Comparison of ENCODE assay signal across 8 mouse cellular contexts in the genomic region with DNA sequence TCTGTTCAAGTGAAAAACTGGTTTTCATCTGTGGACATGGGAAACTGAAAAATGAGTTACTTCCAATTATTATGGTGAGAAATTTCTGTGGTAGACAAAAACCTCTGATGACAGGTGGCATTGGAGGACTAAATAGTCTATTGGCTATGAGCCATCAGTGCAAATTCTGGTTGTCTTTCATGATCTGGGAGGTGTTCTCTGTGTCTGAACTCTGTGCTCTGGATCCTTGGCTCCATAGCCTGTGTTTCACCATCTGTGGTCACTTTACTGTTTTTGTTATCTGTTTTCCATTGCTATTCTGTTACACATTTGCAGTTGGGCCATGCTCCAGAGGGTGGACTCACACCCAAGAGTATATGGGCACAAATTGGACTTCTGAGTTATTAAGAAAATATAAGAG.
"Had no signal": no experiment of that assay in that cellular context is flagged by ENCODE, and none has a peak within 500 bp of the region (broad histone marks: within the 10 kb centered on the region; RNA-seq: fewer than 3 reads in every experiment).

No protein-coding gene starts in this region.

- DNase-seq: kidney, adult 9 months; kidney, postnatal 36 days; layer of hippocampus, adult 9-11 months; layer of hippocampus, postnatal 36 days; lung, postnatal 14 days; right cerebral cortex, postnatal 14 days; thymus, postnatal 36 days had no signal

- ATAC-seq: midbrain, embryonic 16.5 days had no signal
